Mouse (Mus musculus) common myeloid progenitor, adult 5-6 weeks (primary cell): ENCODE measurements around the gene Lasp1. TPM values are rescaled to one million over a fixed set of nuclear protein-coding genes. Genes with fewer than 3 reads are reported as not detected.
"Not testable (repeated sequence)": the region's sequence is repeated elsewhere in the genome, so short reads cannot be mapped to it uniquely, and the experiment has no call there.

Source experiments
- ATAC-seq: replicated peaks from 2 replicates; pipeline ENCODE4 v1.8.0; 2016; ENCODE audit warnings: low read depth, mild to moderate bottlenecking, moderate TSS enrichment, inconsistent platforms; ENCODE audit not compliant: poor library complexity, severe bottlenecking
- total RNA-seq: library from RNA; stranded (forward); fragments of 200-1000, 187-1606 nt; gene quantifications from 2 replicates; pipeline ENCODE4 v1.2.3, GENCODE M21; 2017

The Lasp1 gene
- total RNA-seq, 1 experiment from 2014 or later: 126 TPM

GRCm38 (mm10) chr11:97790778-97791438 lies 7.9 kb upstream of the Lasp1 start:
- not testable (repeated sequence) for ATAC-seq

GRCm38 (mm10) chr11:97793165-97793564 lies 5.6 kb upstream of the Lasp1 start:
- peak; percentile 57; the same call in 1 of the 2 replicates for ATAC-seq

GRCm38 (mm10) chr11:97796910-97797309 lies 1.9 kb upstream of the Lasp1 start:
- ATAC-seq: no peak

GRCm38 (mm10) chr11:97797369-97798082 lies 1.3 kb upstream of the Lasp1 start:
- ATAC-seq: no peak

DNA sequence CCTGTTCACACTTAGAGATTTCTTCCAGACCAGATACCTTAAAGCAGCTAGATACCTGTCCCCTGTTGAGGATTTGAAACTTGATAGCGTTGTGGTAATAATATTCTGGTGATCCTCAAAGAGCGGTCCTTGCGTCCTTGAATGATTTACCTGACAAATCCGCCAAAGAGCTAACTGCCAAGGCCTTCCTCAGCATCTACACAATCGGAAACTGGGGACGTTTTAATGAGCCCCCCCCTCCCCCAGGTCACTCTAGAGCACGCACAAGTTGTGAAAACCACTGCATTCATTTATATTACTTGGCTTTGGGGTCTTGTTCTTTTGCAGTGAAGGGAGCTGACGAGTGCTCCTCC lies 741 bp upstream of the Lasp1 start:
- ATAC-seq: no peak

- peak; percentile 66 for ATAC-seq
Measured at GRCm38 (mm10) chr11:97799146-97799993, 570 bp downstream of the Lasp1 start.

DNA sequence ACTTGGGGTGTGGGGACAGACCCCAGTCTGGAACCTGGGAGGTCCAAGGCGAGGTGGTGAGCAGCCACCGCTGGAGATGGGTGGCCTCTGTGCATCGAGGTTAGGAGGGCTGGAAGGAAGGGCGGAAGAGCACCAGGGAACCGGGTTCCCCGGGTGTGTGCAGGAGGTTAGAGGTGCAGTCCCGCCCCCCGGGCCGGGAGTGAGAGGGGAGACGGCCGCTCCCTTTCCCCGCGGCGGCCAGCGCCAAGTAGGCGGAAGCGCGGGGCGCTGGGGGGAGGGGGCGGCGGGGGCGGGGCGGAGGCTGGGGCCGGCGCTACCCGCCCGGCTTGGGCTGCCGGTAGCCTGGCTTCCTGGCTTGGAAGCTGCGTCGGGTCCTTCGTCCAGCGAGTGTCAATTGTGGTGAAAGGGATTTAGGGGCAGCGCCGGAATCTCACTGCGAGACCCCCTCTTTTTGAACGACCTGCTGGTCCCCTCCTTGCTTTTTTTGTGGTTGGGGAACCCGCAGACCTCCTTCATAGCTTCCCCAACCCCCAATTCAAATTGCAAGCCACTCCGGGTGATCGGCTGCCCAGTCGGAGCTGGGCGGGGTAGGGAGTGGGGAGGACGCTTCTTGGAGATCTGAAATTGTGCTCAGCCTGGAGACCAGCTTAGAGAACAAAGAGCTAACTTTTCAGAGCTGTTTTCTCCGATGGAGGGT lies 1.3 kb downstream of the Lasp1 start:
- ATAC-seq: peak; percentile 58

GRCm38 (mm10) chr11:97800691-97801408 lies 2.0 kb downstream of the Lasp1 start:
- no peak for ATAC-seq

DNA sequence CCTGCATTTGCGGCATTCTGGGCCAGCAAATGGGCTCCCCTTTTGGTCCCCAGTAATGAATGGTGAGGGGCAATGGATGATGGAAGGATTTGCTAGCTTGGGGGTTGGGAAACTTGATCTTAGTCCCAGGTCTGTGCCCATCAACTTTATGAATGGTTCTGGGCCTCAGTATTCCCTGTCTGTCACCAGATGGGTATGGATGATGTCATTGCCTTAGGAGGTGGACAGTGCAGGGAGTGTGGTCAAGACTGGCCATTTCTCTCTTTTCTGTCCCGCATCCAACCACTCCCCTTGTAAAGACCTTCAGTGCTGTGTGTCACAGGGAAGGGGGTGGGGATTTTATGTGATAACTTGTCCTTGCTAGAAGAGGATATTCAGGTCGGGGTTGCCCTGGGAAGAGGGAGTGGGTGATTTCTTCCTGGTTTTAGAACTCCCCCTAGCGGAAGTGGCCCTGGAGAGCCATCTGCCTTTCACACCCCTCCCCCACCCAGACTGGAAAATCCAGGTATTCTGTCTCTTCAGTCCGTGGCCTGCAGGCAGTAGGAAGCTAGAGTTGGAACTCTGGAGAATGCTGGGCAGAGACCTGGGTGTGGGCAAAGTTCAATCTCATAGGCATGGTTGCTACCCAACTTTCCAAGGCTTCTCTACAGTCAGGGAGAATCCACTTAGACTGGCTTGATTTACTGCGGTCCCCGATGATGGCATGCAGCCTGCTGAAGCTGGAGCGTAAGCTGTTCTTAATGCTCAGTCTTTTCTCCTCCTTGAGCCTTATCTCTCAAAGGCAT lies 2.8 kb downstream of the Lasp1 start:
- no peak for ATAC-seq

GRCm38 (mm10) chr11:97802194-97802470 lies 3.3 kb downstream of the Lasp1 start:
- ATAC-seq: no peak

DNA sequence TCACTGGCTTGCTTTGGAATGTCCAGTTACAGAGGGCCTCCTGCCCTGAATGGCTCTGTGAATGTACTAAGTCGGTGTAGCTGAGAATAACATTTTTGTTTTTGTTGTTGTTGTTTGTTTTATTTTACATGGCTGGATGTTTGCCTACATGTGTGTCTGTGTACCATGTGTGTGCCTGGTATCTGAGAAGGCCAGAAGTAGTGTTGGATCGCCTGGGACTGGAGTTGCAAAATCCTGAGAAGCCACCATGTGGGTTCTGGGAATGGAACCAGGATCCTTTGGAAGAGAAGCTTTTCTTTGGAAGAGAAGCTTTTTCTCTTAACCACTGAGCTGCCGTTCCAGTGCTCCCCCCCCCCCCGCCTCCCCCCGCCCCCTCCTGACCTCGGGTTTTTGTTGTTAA lies 3.7 kb downstream of the Lasp1 start:
- ATAC-seq: no peak

DNA sequence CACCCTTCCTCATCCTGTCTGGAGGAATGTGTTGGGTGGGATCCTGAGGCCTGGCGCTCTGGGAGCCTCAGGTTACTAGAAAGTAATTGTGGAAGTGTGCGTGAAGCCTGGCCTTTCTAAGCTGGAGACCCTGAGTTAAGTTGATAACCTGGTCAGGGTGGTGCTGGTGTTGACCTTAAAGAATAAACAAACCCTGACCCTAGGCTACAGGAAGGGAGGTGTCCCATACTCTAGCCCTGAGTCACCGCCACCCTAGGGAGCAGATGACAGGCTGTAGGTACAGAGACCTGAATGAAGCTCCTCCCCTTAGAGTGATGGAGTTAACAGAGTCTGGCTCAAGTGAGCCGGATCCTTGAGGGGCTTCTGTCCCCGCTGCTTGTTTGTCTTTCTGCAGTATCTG lies 5.0 kb downstream of the Lasp1 start:
- ATAC-seq: no peak

- no peak for ATAC-seq
Measured at GRCm38 (mm10) chr11:97804841-97805661, 6.3 kb downstream of the Lasp1 start.

- ATAC-seq: no peak
Measured at GRCm38 (mm10) chr11:97805662-97806612, 7.1 kb downstream of the Lasp1 start.

GRCm38 (mm10) chr11:97806613-97806964 lies 7.8 kb downstream of the Lasp1 start:
- no peak for ATAC-seq

- ATAC-seq: no peak
Measured at GRCm38 (mm10) chr11:97807626-97808025, 8.8 kb downstream of the Lasp1 start.

GRCm38 (mm10) chr11:97808093-97808492 lies 9.3 kb downstream of the Lasp1 start:
- no peak for ATAC-seq
